ENCODE assay signal across 8 mouse cellular contexts in the genomic region with DNA sequence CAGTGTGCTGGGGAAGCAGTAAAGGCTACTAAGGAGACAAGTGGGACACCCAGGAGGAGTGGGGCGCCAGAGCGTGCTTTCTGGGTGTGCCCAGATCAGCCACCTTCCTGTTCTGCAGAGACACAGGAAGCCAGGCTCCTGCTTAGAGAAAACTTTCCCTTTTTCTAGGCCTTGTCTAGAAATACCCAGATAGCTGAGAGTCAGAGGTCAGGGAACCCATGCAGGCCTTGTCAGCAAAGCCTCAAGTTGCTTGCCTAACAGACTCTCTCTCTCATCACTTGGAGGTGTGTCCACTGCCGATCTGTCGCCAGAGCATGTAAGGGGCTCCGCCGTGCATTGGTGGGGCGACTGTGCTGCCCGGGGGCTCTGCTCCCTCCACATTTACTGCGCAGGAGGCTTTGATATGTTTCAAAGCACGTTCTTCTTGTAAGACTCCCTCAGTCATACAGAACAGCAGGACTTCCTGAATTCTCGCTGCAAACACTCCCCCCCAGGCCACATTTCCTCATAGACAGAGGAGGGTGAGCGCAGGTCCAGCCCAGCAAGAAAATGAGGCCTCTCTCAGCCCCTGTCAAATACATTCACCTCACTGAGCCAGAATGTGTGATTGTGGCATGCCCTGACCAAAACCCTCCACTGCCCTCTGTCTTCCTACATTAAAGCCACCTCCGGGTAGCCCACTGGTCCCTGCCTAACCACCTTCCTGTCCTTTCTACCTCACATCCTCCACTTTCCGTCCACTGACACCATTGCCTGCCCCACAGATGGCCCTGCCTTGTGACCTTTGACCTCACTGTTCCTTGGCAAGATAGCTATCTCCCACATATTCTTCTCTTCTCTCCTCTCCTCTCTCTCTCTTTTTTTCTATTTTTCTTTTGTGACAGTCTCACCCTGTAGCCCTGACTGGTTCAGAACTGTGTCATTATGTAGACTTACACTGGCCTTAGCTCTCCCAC. TPM values are rescaled to one million over a fixed set of nuclear protein-coding genes. Genes with fewer than 3 reads are reported as not detected.
DNase-seq lines count a peak whose midpoint lies in the region; ATAC-seq and TF ChIP-seq lines count a peak whose summit lies in the region.

No protein-coding gene starts in this region.

- H3K27ac ChIP-seq in layer of hippocampus, adult 2 months = peak overlapping the region; percentile 70
- peak overlapping the region; percentile 74 for H3K27ac ChIP-seq in forebrain, embryonic 10.5 days
- H3K27ac ChIP-seq in stomach, embryonic 15.5 days = peak overlapping the region; percentile 80

- TF ChIP-seq CTCF in layer of hippocampus, adult 2 months (conservative IDR thresholded peaks at IDR 0.05) = no peak

- no peak overlapping the region for H3K4me3 ChIP-seq in layer of hippocampus, adult 2 months
- no peak overlapping the region for H3K4me3 ChIP-seq in forebrain, embryonic 10.5 days
- H3K4me3 ChIP-seq in stomach, embryonic 15.5 days (replicated peaks) = no peak overlapping the region

- H3K4me1 ChIP-seq in forebrain, embryonic 10.5 days = peaks cover 27% of the 10 kb centered on the region
- H3K4me1 ChIP-seq in stomach, embryonic 15.5 days = peaks cover 21% of the 10 kb centered on the region

- H3K27me3 ChIP-seq in forebrain, embryonic 10.5 days (ENCODE audit: poor library complexity, severe bottlenecking) = no peaks in the 10 kb centered on the region
- no peaks in the 10 kb centered on the region for H3K27me3 ChIP-seq in stomach, embryonic 15.5 days (replicated peaks)

- no peak for DNase-seq in layer of hippocampus, adult 2 months (ENCODE audit: low spot score in 2 of 2)
- no peak for DNase-seq in layer of hippocampus, postnatal 10 days (ENCODE audit: low spot score in 2 of 2)
- DNase-seq in forebrain, embryonic 10.5 days (ENCODE audit: extremely low spot score, low spot score) = no peak
- DNase-seq in lung, postnatal 36 days = peak; percentile 65
- no peak for DNase-seq in left cerebral cortex, adult 11 months (ENCODE audit: low spot score)
- DNase-seq in left cerebral cortex, adult 18-20 months (ENCODE audit: low spot score in 2 of 2) = no peak

- 59% methylated on average over 14 of the region's 14 CpGs for WGBS in forebrain, embryonic 10.5 days
- WGBS in stomach, embryonic 15.5 days = 58% methylated on average over 14 of the region's 14 CpGs

- H3K36me3 ChIP-seq in forebrain, embryonic 10.5 days (replicated peaks) = no peaks in the 10 kb centered on the region
- no peaks in the 10 kb centered on the region for H3K36me3 ChIP-seq in stomach, embryonic 15.5 days

- ATAC-seq in inflammation-experienced regulatory T-cells, adult 6 months = peak; percentile 82
- no peak for ATAC-seq in stomach, embryonic 15.5 days (ENCODE audit: insufficient read depth, low FRiP score, low read depth)

- no peaks in the 10 kb centered on the region for H3K9me3 ChIP-seq in forebrain, embryonic 10.5 days
- no peaks in the 10 kb centered on the region for H3K9me3 ChIP-seq in stomach, embryonic 15.5 days

- peak overlapping the region; percentile 10; the same call in 1 of the 2 replicates for H3K4me2 ChIP-seq in stomach, embryonic 15.5 days

- no peak overlapping the region for H3K9ac ChIP-seq in stomach, embryonic 15.5 days

RNA-seq across cellular contexts. Expression of gene Vps37b, which starts 18.3 kb away (rescaled TPM):
- total RNA-seq in layer of hippocampus, adult 2 months (2021) = 10 to 100 TPM; 36.8 to 42.2 TPM
- 10 to 100 TPM; 38.4 to 41.6 TPM for total RNA-seq in layer of hippocampus, postnatal 10 days (2021)
- polyA plus RNA-seq in forebrain, embryonic 10.5 days (2016; fragmentation: Nextera tagmentation; extraction: Ambion mirVana) = 50.8 and 51.2 TPM in 2 replicates
- polyA plus RNA-seq in inflammation-experienced regulatory T-cells, adult 6 months (2017; shearing (Covaris generic)) = 10 to 100 TPM; 18.4 to 21.9 (median 18.7) TPM
- 36.2 and 37.1 TPM in 2 replicates for polyA plus RNA-seq in stomach, embryonic 15.5 days (2015; fragmentation: Nextera tagmentation; extraction: Ambion mirVana)
- total RNA-seq in left cerebral cortex, adult 18-20 months (2021) = 10 to 100 TPM; 43.2 to 50.5 TPM

RNA-seq across cellular contexts. Expression of gene Abcb9, which starts 45.2 kb away (rescaled TPM):
- 10 to 100 TPM; 27.0 to 31.7 TPM for total RNA-seq in layer of hippocampus, adult 2 months (2021)
- total RNA-seq in layer of hippocampus, postnatal 10 days (2021) = 10 to 100 TPM; 30.6 to 32.0 TPM
- 0.52 and 0.65 TPM in 2 replicates for polyA plus RNA-seq in forebrain, embryonic 10.5 days (2016; fragmentation: Nextera tagmentation; extraction: Ambion mirVana)
- 10 to 100 TPM; 13.2 to 23.3 (median 16.7) TPM for polyA plus RNA-seq in inflammation-experienced regulatory T-cells, adult 6 months (2017; shearing (Covaris generic))
- 3.4 TPM in 2 replicates for polyA plus RNA-seq in stomach, embryonic 15.5 days (2015; fragmentation: Nextera tagmentation; extraction: Ambion mirVana)
- 10 to 100 TPM; 53.1 to 57.1 TPM for total RNA-seq in left cerebral cortex, adult 18-20 months (2021)
